Mouse (Mus musculus) cerebellum, adult 2 months (tissue): ENCODE results near the gene Pik3ca.

Source experiments
- CTCF ChIP-seq: fragments of 200-500 bp; IDR thresholded peaks from 2 replicates; pipeline ENCODE4 v1.5.1; 2011; ENCODE audit warnings: low read depth, mild to moderate bottlenecking, control low read depth, low read length, moderate library complexity, borderline replicate concordance; ENCODE audit not compliant: insufficient read depth
- POLR2A ChIP-seq: fragments of 200-500 bp; IDR thresholded peaks from 2 replicates; pipeline ENCODE4 v1.6.1; 2011; ENCODE audit warnings: low read length, control low read depth, borderline replicate concordance; ENCODE audit not compliant: insufficient read depth

DNA sequence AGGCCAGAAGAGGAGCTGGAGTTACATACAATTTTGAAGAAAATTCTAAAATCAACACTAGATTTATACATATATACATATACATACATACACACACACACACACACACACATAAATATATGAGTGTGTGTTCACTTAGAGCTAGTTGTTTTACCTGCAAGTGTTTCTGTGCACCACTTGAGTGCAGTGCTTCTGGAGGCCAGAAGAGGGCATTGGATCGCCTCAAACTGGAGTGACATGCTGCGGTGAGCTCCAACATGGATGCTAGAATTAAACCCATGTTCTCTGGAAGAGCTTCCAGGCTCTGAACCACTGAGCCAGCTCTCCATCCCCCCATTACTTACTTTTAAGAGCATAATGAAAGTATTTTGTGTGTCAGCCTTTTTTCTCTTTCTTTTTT lies 17.6 kb upstream of the Pik3ca start:
- no peak for TF ChIP-seq POLR2A
- no peak; the same call in 1 of the 2 replicates for TF ChIP-seq CTCF
